Mouse (Mus musculus): ENCODE measurements around the gene Gm49318. TPM values are rescaled to one million over a fixed set of nuclear protein-coding genes. Genes with fewer than 3 reads are reported as not detected.

The Gm49318 gene
- polyA plus RNA-seq, 1 experiment from 2014 or later: not detected

- no peaks in the 10 kb centered on the region for H3K4me1 ChIP-seq (ENCODE audit: control insufficient read depth, insufficient read depth, low read length)
- no peak for ATAC-seq
- H3K4me3 ChIP-seq (ENCODE audit: low read length): no peak overlapping the region
- H3K36me3 ChIP-seq (ENCODE audit: control insufficient read depth, insufficient read depth, low read length): peaks cover 17% of the 10 kb centered on the region
- WGBS: 74% methylated on average over 7 of the region's 7 CpGs
- no peak overlapping the region for H3K9ac ChIP-seq (ENCODE audit: low read depth, low read length)
- H3K27ac ChIP-seq (ENCODE audit: low read length): no peak overlapping the region
- no peaks in the 10 kb centered on the region for H3K27me3 ChIP-seq (replicated peaks; ENCODE audit: control insufficient read depth, insufficient read depth, low read length)
- H3K9me3 ChIP-seq (ENCODE audit: control insufficient read depth, low read length): no peaks in the 10 kb centered on the region
- no peak overlapping the region for H3K4me2 ChIP-seq (ENCODE audit: low read depth, low read length)
Measured at GRCm38 (mm10) chr9:22017208-22017825, 53.7 kb downstream of the Gm49318 start.

GRCm38 (mm10) chr9:22016245-22016644 is 54.8 kb downstream of the Gm49318 start:
- H3K4me1 ChIP-seq (ENCODE audit: control insufficient read depth, insufficient read depth, low read length): no peaks in the 10 kb centered on the region
- no peak overlapping the region for H3K4me3 ChIP-seq (ENCODE audit: low read length)
- no peak overlapping the region for H3K9ac ChIP-seq (ENCODE audit: low read depth, low read length)
- no peaks in the 10 kb centered on the region for H3K9me3 ChIP-seq (ENCODE audit: control insufficient read depth, low read length)
- peaks cover 27% of the 10 kb centered on the region for H3K36me3 ChIP-seq (ENCODE audit: control insufficient read depth, insufficient read depth, low read length)
- H3K27me3 ChIP-seq (replicated peaks; ENCODE audit: control insufficient read depth, insufficient read depth, low read length): no peaks in the 10 kb centered on the region
- no peak for ATAC-seq
- no peak overlapping the region for H3K27ac ChIP-seq (ENCODE audit: low read length)
- 73% methylated on average over 10 of the region's 10 CpGs for WGBS
- H3K4me2 ChIP-seq (ENCODE audit: low read depth, low read length): no peak overlapping the region

GRCm38 (mm10) chr9:22012731-22013130 is 58.3 kb downstream of the Gm49318 start:
- Histone ChIP-seq H3K4me1 (ENCODE audit: control insufficient read depth, insufficient read depth, low read length) (no peaks in the 10 kb centered on the region), H3K9me3 (ENCODE audit: control insufficient read depth, low read length) (no peaks in the 10 kb centered on the region), H3K27me3 (replicated peaks; ENCODE audit: control insufficient read depth, insufficient read depth, low read length) (no peaks in the 10 kb centered on the region), H3K9ac (ENCODE audit: low read depth, low read length) (no peak overlapping the region), H3K27ac (ENCODE audit: low read length) (no peak overlapping the region), H3K36me3 (ENCODE audit: control insufficient read depth, insufficient read depth, low read length) (peaks cover 45% of the 10 kb centered on the region), H3K4me3 (ENCODE audit: low read length) (no peak overlapping the region), H3K4me2 (ENCODE audit: low read depth, low read length) (no peak overlapping the region)
- ATAC-seq: no peak
- WGBS: 90% methylated on average over 13 of the region's 13 CpGs

- ATAC-seq: no peak
- 82% methylated on average over 5 of the region's 5 CpGs for WGBS
- Histone ChIP-seq H3K27me3 (replicated peaks; ENCODE audit: control insufficient read depth, insufficient read depth, low read length) (no peaks in the 10 kb centered on the region), H3K4me3 (ENCODE audit: low read length) (no peak overlapping the region), H3K36me3 (ENCODE audit: control insufficient read depth, insufficient read depth, low read length) (peaks cover 45% of the 10 kb centered on the region), H3K9me3 (ENCODE audit: control insufficient read depth, low read length) (no peaks in the 10 kb centered on the region), H3K9ac (ENCODE audit: low read depth, low read length) (no peak overlapping the region), H3K27ac (ENCODE audit: low read length) (no peak overlapping the region), H3K4me1 (ENCODE audit: control insufficient read depth, insufficient read depth, low read length) (no peaks in the 10 kb centered on the region), H3K4me2 (ENCODE audit: low read depth, low read length) (no peak overlapping the region)
Measured at GRCm38 (mm10) chr9:22011055-22011454, 60.0 kb downstream of the Gm49318 start.

GRCm38 (mm10) chr9:22004546-22004945 is 66.5 kb downstream of the Gm49318 start:
- Histone ChIP-seq H3K36me3 (ENCODE audit: control insufficient read depth, insufficient read depth, low read length) (peaks cover 6% of the 10 kb centered on the region; the same call in 1 of the 2 replicates), H3K27ac (ENCODE audit: low read length) (no peak overlapping the region), H3K4me1 (ENCODE audit: control insufficient read depth, insufficient read depth, low read length) (peaks cover 18% of the 10 kb centered on the region), H3K27me3 (replicated peaks; ENCODE audit: control insufficient read depth, insufficient read depth, low read length) (no peaks in the 10 kb centered on the region), H3K4me2 (ENCODE audit: low read depth, low read length) (0 out of 2 replicates have a peak overlapping the region, but pooled peaks have one; percentile 84), H3K4me3 (ENCODE audit: low read length) (no peak overlapping the region), H3K9me3 (ENCODE audit: control insufficient read depth, low read length) (no peaks in the 10 kb centered on the region), H3K9ac (ENCODE audit: low read depth, low read length) (no peak overlapping the region)
- 81% methylated on average over 12 of the region's 12 CpGs for WGBS
- no peak for ATAC-seq

- H3K27me3 ChIP-seq (replicated peaks; ENCODE audit: control insufficient read depth, insufficient read depth, low read length): no peaks in the 10 kb centered on the region
- H3K9me3 ChIP-seq (ENCODE audit: control insufficient read depth, low read length): no peaks in the 10 kb centered on the region
- H3K4me1 ChIP-seq (ENCODE audit: control insufficient read depth, insufficient read depth, low read length): peaks cover 18% of the 10 kb centered on the region
- 0 out of 2 replicates have a peak, but pooled peaks cover 3% of the 10 kb centered on the region for H3K36me3 ChIP-seq (ENCODE audit: control insufficient read depth, insufficient read depth, low read length)
- H3K9ac ChIP-seq (ENCODE audit: low read depth, low read length): peak overlapping the region; percentile 73
- H3K27ac ChIP-seq (ENCODE audit: low read length): peak overlapping the region; percentile 73
- under 1% methylated on average over 18 of the region's 18 CpGs for WGBS
- peak; percentile 26 for ATAC-seq
- H3K4me3 ChIP-seq (ENCODE audit: low read length): peak overlapping the region; percentile 72
- peak overlapping the region; percentile 84 for H3K4me2 ChIP-seq (ENCODE audit: low read depth, low read length)
Measured at GRCm38 (mm10) chr9:22003163-22003554, 67.9 kb downstream of the Gm49318 start.

- Histone ChIP-seq H3K9me3 (ENCODE audit: control insufficient read depth, low read length) (no peaks in the 10 kb centered on the region), H3K4me2 (ENCODE audit: low read depth, low read length) (peak within 1 kb of the TSS; percentile 84), H3K9ac (ENCODE audit: low read depth, low read length) (peak within 1 kb of the TSS; percentile 73), H3K36me3 (ENCODE audit: control insufficient read depth, insufficient read depth, low read length) (0 out of 2 replicates have a peak, but pooled peaks cover 3% of the 10 kb centered on the region), H3K27me3 (replicated peaks; ENCODE audit: control insufficient read depth, insufficient read depth, low read length) (no peaks in the 10 kb centered on the region), H3K27ac (ENCODE audit: low read length) (peak within 1 kb of the TSS; percentile 73), H3K4me1 (ENCODE audit: control insufficient read depth, insufficient read depth, low read length) (peaks cover 18% of the 10 kb centered on the region), H3K4me3 (ENCODE audit: low read length) (peak within 1 kb of the TSS; percentile 72)
- peak; percentile 100 for ATAC-seq
- 6% methylated on average over 57 of the region's 57 CpGs for WGBS
Measured at GRCm38 (mm10) chr9:22002194-22003162, 68.6 kb downstream of the Gm49318 start, which contains the start of the genes Ccdc151 and Prkcsh. TSS of gene Ccdc151 (minus strand) at chr9:22002634. TSS of gene Prkcsh (plus strand) at chr9:22002806.

- H3K9me3 ChIP-seq (ENCODE audit: control insufficient read depth, low read length): no peaks in the 10 kb centered on the region
- no peaks in the 10 kb centered on the region for H3K27me3 ChIP-seq (replicated peaks; ENCODE audit: control insufficient read depth, insufficient read depth, low read length)
- H3K9ac ChIP-seq (ENCODE audit: low read depth, low read length): no peak overlapping the region
- H3K4me3 ChIP-seq (ENCODE audit: low read length): no peak overlapping the region
- no peak for ATAC-seq
- 81% methylated on average over 4 of the region's 4 CpGs for WGBS
- H3K27ac ChIP-seq (ENCODE audit: low read length): no peak overlapping the region
- peaks cover 18% of the 10 kb centered on the region for H3K4me1 ChIP-seq (ENCODE audit: control insufficient read depth, insufficient read depth, low read length)
- 0 out of 2 replicates have a peak, but pooled peaks cover 3% of the 10 kb centered on the region for H3K36me3 ChIP-seq (ENCODE audit: control insufficient read depth, insufficient read depth, low read length)
- H3K4me2 ChIP-seq (ENCODE audit: low read depth, low read length): no peak overlapping the region
Measured at GRCm38 (mm10) chr9:22001633-22002032, 69.4 kb downstream of the Gm49318 start.

- 89% methylated on average over 6 of the region's 6 CpGs for whole genome bisulfite sequencing
- ATAC-seq: no peak
- Histone ChIP-seq H3K9ac (ENCODE audit: low read depth, low read length) (no peak overlapping the region), H3K36me3 (ENCODE audit: control insufficient read depth, insufficient read depth, low read length) (0 out of 2 replicates have a peak, but pooled peaks cover 3% of the 10 kb centered on the region), H3K27me3 (replicated peaks; ENCODE audit: control insufficient read depth, insufficient read depth, low read length) (no peaks in the 10 kb centered on the region), H3K27ac (ENCODE audit: low read length) (no peak overlapping the region), H3K4me2 (ENCODE audit: low read depth, low read length) (no peak overlapping the region), H3K4me1 (ENCODE audit: control insufficient read depth, insufficient read depth, low read length) (peaks cover 18% of the 10 kb centered on the region), H3K4me3 (ENCODE audit: low read length) (no peak overlapping the region), H3K9me3 (ENCODE audit: control insufficient read depth, low read length) (no peaks in the 10 kb centered on the region)
Measured at GRCm38 (mm10) chr9:22000296-22000695, 70.8 kb downstream of the Gm49318 start.
